Mouse (Mus musculus): ENCODE measurements around the gene Erbb4. TPM values are rescaled to one million over a fixed set of nuclear protein-coding genes. Genes with fewer than 3 reads are reported as not detected.

The Erbb4 gene
- polyA plus RNA-seq, 1 experiment from 2014 or later = 10.3 TPM

- DNase-seq (ENCODE audit: low read depth, low spot score) (no peak), ATAC-seq (no peak)
- POLR2A ChIA-PET = no interaction called here
- H3K27me3 ChIP-seq = no peaks in the 10 kb centered on the region
- no peak for TF ChIP-seq CTCF (IDR thresholded peaks at IDR 0.05)
- in situ Hi-C loops (cut with MboI; ENCODE audit: low pct_unique_long_range_greater_than_20kb) = no loop called here
- CTCF ChIA-PET = no interaction called here
Observed at GRCm38 (mm10) chr1:68542942-68543341, 564.9 kb downstream of the Erbb4 start.

- in situ Hi-C loops (cut with MboI; ENCODE audit: low pct_unique_long_range_greater_than_20kb) = no loop called here
- ATAC-seq (no peak), DNase-seq (ENCODE audit: low read depth, low spot score) (no peak)
- no peak for TF ChIP-seq CTCF (IDR thresholded peaks at IDR 0.05)
- H3K27me3 ChIP-seq = no peaks in the 10 kb centered on the region
- ChIA-PET POLR2A (no interaction called here), CTCF (no interaction called here)
Observed at GRCm38 (mm10) chr1:68517820-68518219, 590.0 kb downstream of the Erbb4 start.

GRCm38 (mm10) chr1:68503873-68504272 is 604.0 kb downstream of the Erbb4 start:
- ATAC-seq = no peak
- DNase-seq (ENCODE audit: low read depth, low spot score) = no peak
- H3K27me3 ChIP-seq = no peaks in the 10 kb centered on the region
- TF ChIP-seq CTCF (IDR thresholded peaks at IDR 0.05) = no peak
- ChIA-PET CTCF (no interaction called here), POLR2A (no interaction called here)
- in situ Hi-C loops (cut with MboI; ENCODE audit: low pct_unique_long_range_greater_than_20kb) = no loop called here

- in situ Hi-C loops (cut with MboI; ENCODE audit: low pct_unique_long_range_greater_than_20kb) = no loop called here
- CTCF ChIA-PET = no interaction called here
- no peak for DNase-seq (ENCODE audit: low read depth, low spot score)
- TF ChIP-seq CTCF (IDR thresholded peaks at IDR 0.05) = no peak
- H3K27me3 ChIP-seq = no peaks in the 10 kb centered on the region
- POLR2A ChIA-PET = no interaction called here
- peak; percentile 99 for ATAC-seq
Observed at GRCm38 (mm10) chr1:68501561-68501960, 606.3 kb downstream of the Erbb4 start.

GRCm38 (mm10) chr1:68466390-68466960 is 641.4 kb downstream of the Erbb4 start:
- ChIA-PET CTCF (interaction anchor here (0.7 kb wide), 1 partner anchor 14 kb away, joined by 3 read pairs; no protein-coding TSS in a partner anchor), POLR2A (no interaction called here)
- in situ Hi-C loops (cut with MboI; ENCODE audit: low pct_unique_long_range_greater_than_20kb) = no loop called here
- TF ChIP-seq CTCF (IDR thresholded peaks at IDR 0.05) = no peak
- ATAC-seq (no peak), DNase-seq (ENCODE audit: low read depth, low spot score) (no peak)
- no peaks in the 10 kb centered on the region for H3K27me3 ChIP-seq

GRCm38 (mm10) chr1:68451274-68451673 is 656.6 kb downstream of the Erbb4 start:
- no peak for TF ChIP-seq CTCF (IDR thresholded peaks at IDR 0.05)
- in situ Hi-C loops (cut with MboI; ENCODE audit: low pct_unique_long_range_greater_than_20kb) = no loop called here
- CTCF ChIA-PET = no interaction called here
- DNase-seq (ENCODE audit: low read depth, low spot score) (no peak), ATAC-seq (no peak)
- H3K27me3 ChIP-seq = no peaks in the 10 kb centered on the region
- POLR2A ChIA-PET = no interaction called here

- no peaks in the 10 kb centered on the region for H3K27me3 ChIP-seq
- ATAC-seq = peak; percentile 57
- CTCF ChIA-PET = no interaction called here
- DNase-seq (ENCODE audit: low read depth, low spot score) = peak; percentile 68
- in situ Hi-C loops (cut with MboI; ENCODE audit: low pct_unique_long_range_greater_than_20kb) = no loop called here
- no peak for TF ChIP-seq CTCF (IDR thresholded peaks at IDR 0.05)
- POLR2A ChIA-PET = no interaction called here
Observed at GRCm38 (mm10) chr1:68424336-68424983, 683.4 kb downstream of the Erbb4 start.

- ATAC-seq = no peak
- POLR2A ChIA-PET = no interaction called here
- in situ Hi-C loops (cut with MboI; ENCODE audit: low pct_unique_long_range_greater_than_20kb) = no loop called here
Observed at GRCm38 (mm10) chr1:68401204-68401603, 706.7 kb downstream of the Erbb4 start.

GRCm38 (mm10) chr1:68371531-68371930 is 736.3 kb downstream of the Erbb4 start:
- ChIA-PET CTCF (no interaction called here), POLR2A (no interaction called here)
- no peak for TF ChIP-seq CTCF (IDR thresholded peaks at IDR 0.05)
- no peak for DNase-seq (ENCODE audit: low read depth, low spot score)
- in situ Hi-C loops (cut with MboI; ENCODE audit: low pct_unique_long_range_greater_than_20kb) = no loop called here
- no peaks in the 10 kb centered on the region for H3K27me3 ChIP-seq
- no peak for ATAC-seq

More at GRCm38 (mm10) chr1:68401204-68401603, 706.7 kb downstream of the Erbb4 start:
- CTCF ChIA-PET = interaction anchor here (0.8 kb wide), 1 partner anchor 19 kb away, joined by 3 read pairs; no protein-coding TSS in a partner anchor
- TF ChIP-seq CTCF (IDR thresholded peaks at IDR 0.05) = no peak
- H3K27me3 ChIP-seq = no peaks in the 10 kb centered on the region
- no peak for DNase-seq (ENCODE audit: low read depth, low spot score)

- ChIA-PET CTCF (interaction anchor here (1.4 kb wide), 1 partner anchor 10 kb away, joined by 3 read pairs; no protein-coding TSS in a partner anchor), POLR2A (no interaction called here)
- no peaks in the 10 kb centered on the region for H3K27me3 ChIP-seq
- TF ChIP-seq CTCF (IDR thresholded peaks at IDR 0.05) = no peak
- no peak for ATAC-seq
- no peak for DNase-seq (ENCODE audit: low read depth, low spot score)
- in situ Hi-C loops (cut with MboI; ENCODE audit: low pct_unique_long_range_greater_than_20kb) = no loop called here
Observed at GRCm38 (mm10) chr1:68333714-68334113, 774.1 kb downstream of the Erbb4 start.

GRCm38 (mm10) chr1:68305813-68306212 is 802.0 kb downstream of the Erbb4 start:
- in situ Hi-C loops (cut with MboI; ENCODE audit: low pct_unique_long_range_greater_than_20kb) = no loop called here
- no peaks in the 10 kb centered on the region for H3K27me3 ChIP-seq
- CTCF ChIA-PET = no interaction called here
- POLR2A ChIA-PET = no interaction called here
- DNase-seq (ENCODE audit: low read depth, low spot score) (no peak), ATAC-seq (no peak)
- no peak for TF ChIP-seq CTCF (IDR thresholded peaks at IDR 0.05)

GRCm38 (mm10) chr1:68284443-68284842 is 823.4 kb downstream of the Erbb4 start:
- no peak for ATAC-seq
- CTCF ChIA-PET = no interaction called here
- no peak for DNase-seq (ENCODE audit: low read depth, low spot score)
- no peak for TF ChIP-seq CTCF (IDR thresholded peaks at IDR 0.05)
- in situ Hi-C loops (cut with MboI; ENCODE audit: low pct_unique_long_range_greater_than_20kb) = no loop called here
- POLR2A ChIA-PET = no interaction called here
- no peaks in the 10 kb centered on the region for H3K27me3 ChIP-seq
